Mouse (Mus musculus): ENCODE results near the gene Ttc16. TPM values are rescaled to one million over a fixed set of nuclear protein-coding genes. Genes with fewer than 3 reads are reported as not detected.

Gene Ttc16
- polyA plus RNA-seq, 1 experiment from 2014 or later: 0.22 TPM

- H3K9ac ChIP-seq (ENCODE audit: low read length): no peak overlapping the region
- no peaks in the 10 kb centered on the region for H3K36me3 ChIP-seq (ENCODE audit: control insufficient read depth, insufficient read depth, low read length)
- no peak for ATAC-seq (ENCODE audit: insufficient number of reproducible peaks, insufficient read depth, low FRiP score, low read depth)
- H3K9me3 ChIP-seq (ENCODE audit: control insufficient read depth, low read length): no peaks in the 10 kb centered on the region
- peaks cover 6 to 16% of the 10 kb centered on the region in 2 experiments for H3K4me1 ChIP-seq (ENCODE audit: control insufficient read depth in 2 of 2, insufficient read depth in 2 of 2, low read length in 2 of 2)
- H3K27ac ChIP-seq (replicated peaks in 1 of 2; ENCODE audit: control insufficient read depth in 1 of 2, insufficient read depth in 1 of 2, low read depth in 2 of 2, low read length in 2 of 2): peak overlapping the region in 1 of 2 experiments; percentile 66; a peak in 2 of 4 replicates
- no peaks in the 10 kb centered on the region for H3K27me3 ChIP-seq (ENCODE audit: control insufficient read depth, insufficient read depth, low read length)
- H3K4me2 ChIP-seq (ENCODE audit: low read length): no peak overlapping the region
- 57% methylated on average over 6 of the region's 6 CpGs for WGBS
- no peak overlapping the region for H3K4me3 ChIP-seq (ENCODE audit: control insufficient read depth in 1 of 2, insufficient read depth in 1 of 2, low read depth in 1 of 2, low read length in 2 of 2)
Measured at GRCm38 (mm10) chr2:32732695-32733094, 42.7 kb downstream of the Ttc16 start.

GRCm38 (mm10) chr2:32731911-32732310, 43.5 kb downstream of the Ttc16 start:
- 57% methylated on average over 4 of the region's 4 CpGs for WGBS
- H3K36me3 ChIP-seq (ENCODE audit: control insufficient read depth, insufficient read depth, low read length): no peaks in the 10 kb centered on the region
- no peak for ATAC-seq (ENCODE audit: insufficient number of reproducible peaks, insufficient read depth, low FRiP score, low read depth)
- H3K4me2 ChIP-seq (ENCODE audit: low read length): 0 out of 2 replicates have a peak overlapping the region, but pooled peaks have one; percentile 48
- H3K4me3 ChIP-seq (ENCODE audit: control insufficient read depth in 1 of 2, insufficient read depth in 1 of 2, low read depth in 1 of 2, low read length in 2 of 2): no peak overlapping the region
- H3K9ac ChIP-seq (ENCODE audit: low read length): peak overlapping the region; percentile 22; the same call in 1 of the 2 replicates
- no peaks in the 10 kb centered on the region for H3K27me3 ChIP-seq (ENCODE audit: control insufficient read depth, insufficient read depth, low read length)
- peak overlapping the region; percentile 33 to 66 for H3K27ac ChIP-seq (replicated peaks in 1 of 2; ENCODE audit: control insufficient read depth in 1 of 2, insufficient read depth in 1 of 2, low read depth in 2 of 2, low read length in 2 of 2)
- no peaks in the 10 kb centered on the region for H3K9me3 ChIP-seq (ENCODE audit: control insufficient read depth, low read length)
- peaks cover 6 to 16% of the 10 kb centered on the region in 2 experiments for H3K4me1 ChIP-seq (ENCODE audit: control insufficient read depth in 2 of 2, insufficient read depth in 2 of 2, low read length in 2 of 2)

- no peak for ATAC-seq (ENCODE audit: insufficient number of reproducible peaks, insufficient read depth, low FRiP score, low read depth)
- H3K4me1 ChIP-seq (ENCODE audit: control insufficient read depth in 2 of 2, insufficient read depth in 2 of 2, low read length in 2 of 2): peaks cover 6 to 16% of the 10 kb centered on the region in 2 experiments
- H3K27me3 ChIP-seq (ENCODE audit: control insufficient read depth, insufficient read depth, low read length): no peaks in the 10 kb centered on the region
- 0 out of 2 replicates have a peak overlapping the region, but pooled peaks have one; percentile 18 for H3K9ac ChIP-seq (ENCODE audit: low read length)
- WGBS: 17% methylated on average over 11 of the region's 11 CpGs
- peak overlapping the region in 1 of 2 experiments; percentile 4; a peak in 1 of 4 replicates for H3K4me3 ChIP-seq (ENCODE audit: control insufficient read depth in 1 of 2, insufficient read depth in 1 of 2, low read depth in 1 of 2, low read length in 2 of 2)
- peak overlapping the region; percentile 48 for H3K4me2 ChIP-seq (ENCODE audit: low read length)
- H3K27ac ChIP-seq (replicated peaks in 1 of 2; ENCODE audit: control insufficient read depth in 1 of 2, insufficient read depth in 1 of 2, low read depth in 2 of 2, low read length in 2 of 2): peak overlapping the region; percentile 66 to 83
- no peaks in the 10 kb centered on the region for H3K9me3 ChIP-seq (ENCODE audit: control insufficient read depth, low read length)
- H3K36me3 ChIP-seq (ENCODE audit: control insufficient read depth, insufficient read depth, low read length): no peaks in the 10 kb centered on the region
Measured at GRCm38 (mm10) chr2:32730854-32731253, 44.6 kb downstream of the Ttc16 start.

GRCm38 (mm10) chr2:32729547-32729946, 45.9 kb downstream of the Ttc16 start:
- peak overlapping the region; percentile 18 to 66 for H3K27ac ChIP-seq (replicated peaks in 1 of 2; ENCODE audit: control insufficient read depth in 1 of 2, insufficient read depth in 1 of 2, low read depth in 2 of 2, low read length in 2 of 2)
- 68% methylated on average over 4 of the region's 4 CpGs for WGBS
- peaks cover 6 to 14% of the 10 kb centered on the region in 2 experiments for H3K4me1 ChIP-seq (ENCODE audit: control insufficient read depth in 2 of 2, insufficient read depth in 2 of 2, low read length in 2 of 2)
- H3K4me2 ChIP-seq (ENCODE audit: low read length): peak overlapping the region; percentile 48
- peak overlapping the region; percentile 4 to 30 for H3K4me3 ChIP-seq (ENCODE audit: control insufficient read depth in 1 of 2, insufficient read depth in 1 of 2, low read depth in 1 of 2, low read length in 2 of 2)
- H3K27me3 ChIP-seq (ENCODE audit: control insufficient read depth, insufficient read depth, low read length): no peaks in the 10 kb centered on the region
- ATAC-seq (ENCODE audit: insufficient number of reproducible peaks, insufficient read depth, low FRiP score, low read depth): no peak
- no peaks in the 10 kb centered on the region for H3K36me3 ChIP-seq (ENCODE audit: control insufficient read depth, insufficient read depth, low read length)
- peak overlapping the region; percentile 25; the same call in 1 of the 2 replicates for H3K9ac ChIP-seq (ENCODE audit: low read length)
- no peaks in the 10 kb centered on the region for H3K9me3 ChIP-seq (ENCODE audit: control insufficient read depth, low read length)

GRCm38 (mm10) chr2:32728463-32728862, 47.0 kb downstream of the Ttc16 start:
- Histone ChIP-seq H3K4me1 (ENCODE audit: control insufficient read depth in 2 of 2, insufficient read depth in 2 of 2, low read length in 2 of 2) (peaks cover 6 to 13% of the 10 kb centered on the region in 2 experiments), H3K4me3 (ENCODE audit: control insufficient read depth in 1 of 2, insufficient read depth in 1 of 2, low read depth in 1 of 2, low read length in 2 of 2) (peak overlapping the region; percentile 30 to 53), H3K9me3 (ENCODE audit: control insufficient read depth, low read length) (no peaks in the 10 kb centered on the region), H3K4me2 (ENCODE audit: low read length) (peak overlapping the region; percentile 48), H3K27ac (replicated peaks in 1 of 2; ENCODE audit: control insufficient read depth in 1 of 2, insufficient read depth in 1 of 2, low read depth in 2 of 2, low read length in 2 of 2) (peak overlapping the region; percentile 57 to 65), H3K27me3 (ENCODE audit: control insufficient read depth, insufficient read depth, low read length) (no peaks in the 10 kb centered on the region), H3K36me3 (ENCODE audit: control insufficient read depth, insufficient read depth, low read length) (no peaks in the 10 kb centered on the region), H3K9ac (ENCODE audit: low read length) (peak overlapping the region; percentile 42)
- ATAC-seq (ENCODE audit: insufficient number of reproducible peaks, insufficient read depth, low FRiP score, low read depth): peak; percentile 22; the same call in 1 of the 2 replicates
- WGBS: 39% methylated on average over 7 of the region's 7 CpGs

GRCm38 (mm10) chr2:32727435-32727834, 48.0 kb downstream of the Ttc16 start:
- peak overlapping the region; percentile 48 for H3K4me2 ChIP-seq (ENCODE audit: low read length)
- H3K36me3 ChIP-seq (ENCODE audit: control insufficient read depth, insufficient read depth, low read length): no peaks in the 10 kb centered on the region
- H3K4me1 ChIP-seq (ENCODE audit: control insufficient read depth in 2 of 2, insufficient read depth in 2 of 2, low read length in 2 of 2): peaks cover 6 to 13% of the 10 kb centered on the region in 2 experiments
- ATAC-seq (ENCODE audit: insufficient number of reproducible peaks, insufficient read depth, low FRiP score, low read depth): peak; percentile 96
- under 1% methylated on average over 16 of the region's 16 CpGs for WGBS
- H3K27ac ChIP-seq (replicated peaks in 1 of 2; ENCODE audit: control insufficient read depth in 1 of 2, insufficient read depth in 1 of 2, low read depth in 2 of 2, low read length in 2 of 2): peak overlapping the region; percentile 20 to 46; a peak in 3 of 4 replicates
- H3K9me3 ChIP-seq (ENCODE audit: control insufficient read depth, low read length): no peaks in the 10 kb centered on the region
- H3K9ac ChIP-seq (ENCODE audit: low read length): peak overlapping the region; percentile 45
- peak overlapping the region; percentile 30 to 53 for H3K4me3 ChIP-seq (ENCODE audit: control insufficient read depth in 1 of 2, insufficient read depth in 1 of 2, low read depth in 1 of 2, low read length in 2 of 2)
- H3K27me3 ChIP-seq (ENCODE audit: control insufficient read depth, insufficient read depth, low read length): no peaks in the 10 kb centered on the region

- Histone ChIP-seq H3K4me1 (ENCODE audit: control insufficient read depth in 2 of 2, insufficient read depth in 2 of 2, low read length in 2 of 2) (peaks cover 6 to 13% of the 10 kb centered on the region in 2 experiments), H3K27ac (replicated peaks in 1 of 2; ENCODE audit: control insufficient read depth in 1 of 2, insufficient read depth in 1 of 2, low read depth in 2 of 2, low read length in 2 of 2) (no peak overlapping the region), H3K9ac (ENCODE audit: low read length) (no peak overlapping the region), H3K9me3 (ENCODE audit: control insufficient read depth, low read length) (no peaks in the 10 kb centered on the region), H3K4me2 (ENCODE audit: low read length) (no peak overlapping the region), H3K27me3 (ENCODE audit: control insufficient read depth, insufficient read depth, low read length) (no peaks in the 10 kb centered on the region), H3K4me3 (ENCODE audit: control insufficient read depth in 1 of 2, insufficient read depth in 1 of 2, low read depth in 1 of 2, low read length in 2 of 2) (no peak overlapping the region), H3K36me3 (ENCODE audit: control insufficient read depth, insufficient read depth, low read length) (no peaks in the 10 kb centered on the region)
- no peak for ATAC-seq (ENCODE audit: insufficient number of reproducible peaks, insufficient read depth, low FRiP score, low read depth)
- WGBS: 78% methylated on average over 16 of the region's 16 CpGs
Measured at GRCm38 (mm10) chr2:32724832-32725790, 50.3 kb downstream of the Ttc16 start.

All from heart, embryonic 14.5 days (tissue).